Mouse (Mus musculus) adrenal gland, postnatal 4 days (tissue): Measurements from ENCODE around the gene Scml2. TPM values are rescaled to one million over a fixed set of nuclear protein-coding genes. Genes with fewer than 3 reads are reported as not detected.
"Not testable (repeated sequence)": the region's sequence is repeated elsewhere in the genome, so short reads cannot be mapped to it uniquely, and the experiment has no call there.

Experiments used
- DNase-seq, 2 experiments: peaks; one replicate each; pipeline ENCODE4 v3.0.0; 2021 to 2022; ENCODE audit warnings: low spot score in 2 of 2, mixed read lengths in 2 of 2
- long read RNA-seq, 2 experiments: library from polyadenylated mRNA; stranded (forward); transcript quantifications; one replicate each; pipeline ENCODE4 v2.0.0; 2021
- total RNA-seq, 2 experiments: library from RNA; stranded (reverse); gene quantifications; 2 replicates each; pipeline ENCODE4 v1.2.3; 2021

The Scml2 gene
- total RNA-seq: 1 to 10 TPM; 3.4 to 3.8 TPM
- long read RNA-seq, experiment 1: 0 reads
- long read RNA-seq, experiment 2, partial matches to known transcripts: 1 of 7 reads
- long read RNA-seq, experiment 2, other reads (novel, unspliced or antisense): 6 of 7 reads

GRCm38 (mm10) chrX:161116893-161117292, at the start of gene Scml2:
Scml2 (plus strand) TSS chrX:161117193.
- DNase-seq: not testable (repeated sequence)

DNA sequence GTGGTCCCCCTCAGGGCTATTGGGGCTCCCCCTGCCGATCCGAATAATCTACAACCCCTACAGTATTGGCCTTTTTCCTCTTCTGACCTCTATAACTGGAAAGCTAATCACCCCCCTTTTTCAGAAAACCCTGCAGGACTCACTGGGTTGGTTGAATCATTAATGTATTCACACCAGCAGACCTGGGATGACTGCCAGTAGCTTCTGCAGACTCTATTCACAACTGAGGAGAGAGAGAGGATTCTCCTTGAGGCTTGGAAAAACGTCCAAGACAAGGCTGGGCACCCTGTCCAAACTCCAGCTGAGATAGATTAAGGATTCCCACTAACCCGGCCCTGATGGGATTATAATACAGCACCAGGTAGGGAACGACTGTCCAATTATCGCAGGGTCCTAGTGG, 41.4 kb upstream of the Scml2 start:
- not testable (repeated sequence) for DNase-seq

GRCm38 (mm10) chrX:161162314-161163068, 45.5 kb downstream of the Scml2 start:
- peak; percentile 9 to 13 for DNase-seq

GRCm38 (mm10) chrX:161163069-161163416, 46.0 kb downstream of the Scml2 start:
- no peak for DNase-seq

DNA sequence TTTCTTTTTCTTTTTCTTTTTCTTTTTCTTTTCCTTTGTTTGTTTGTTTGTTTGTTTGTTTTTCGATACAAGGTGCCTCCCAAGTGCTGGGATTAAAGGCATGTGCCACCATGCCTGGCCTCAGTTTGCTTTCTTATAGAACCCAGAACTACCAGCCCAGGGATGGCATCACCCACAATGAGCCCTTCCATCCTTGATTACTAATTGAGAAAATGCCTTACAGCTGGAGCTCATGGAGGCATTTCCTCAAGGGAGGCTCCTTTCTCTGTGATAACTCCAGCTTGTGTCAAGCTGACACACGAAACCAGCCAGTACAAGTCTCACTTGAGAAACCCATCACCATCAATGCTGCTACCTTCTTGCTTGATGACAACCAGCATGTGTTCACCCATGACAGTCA, 170.2 kb downstream of the Scml2 start, which contains the start of gene Gm15262:
Gene Gm15262 (plus strand): TSS at position 301 of the 400 bp plus-strand sequence.
- DNase-seq: not testable (repeated sequence)

Other genes starting within 250 kb of the Scml2 start
- under 1 TPM; 0.48 to 0.59 TPM for gene Gja6, start 210.1 kb upstream of the Scml2 start, total RNA-seq
- gene Cdkl5, start 122.5 kb upstream of the Scml2 start, total RNA-seq: 10 to 100 TPM; 12.2 to 15.2 TPM
- not detected for gene Gm15262, start 170.3 kb downstream of the Scml2 start, total RNA-seq